8 mouse cellular contexts compared by ENCODE assay signal in genomic region chr5:75574151-75574851, GRCm38 (mm10). TPM values are rescaled to one million over a fixed set of nuclear protein-coding genes. Genes with fewer than 3 reads are reported as not detected.
DNase-seq lines count a peak whose midpoint lies in the region; ATAC-seq and TF ChIP-seq lines count a peak whose summit lies in the region.

No protein-coding gene starts in this region.

- no peak for DNase-seq in gastrocnemius, adult 2 months
- no peak for DNase-seq in gastrocnemius, postnatal 25 days
- no peak for DNase-seq in spleen, adult 2 months (ENCODE audit: low read depth in 1 of 2, low spot score in 2 of 2)
- DNase-seq in spleen, adult 18-20 months = no peak
- DNase-seq in left cerebral cortex, postnatal 25 days (ENCODE audit: low spot score in 2 of 2) = no peak
- DNase-seq in layer of hippocampus, adult 18-20 months (ENCODE audit: low spot score in 2 of 2) = no peak

- no peak for TF ChIP-seq CTCF in gastrocnemius, adult 2 months (IDR thresholded peaks at IDR 0.05)
- no peak for TF ChIP-seq CTCF in spleen, adult 2 months (IDR thresholded peaks at IDR 0.05; ENCODE audit: extremely low read depth, insufficient read depth, insufficient read length, insufficient replicate concordance)

- no peak overlapping the region for H3K27ac ChIP-seq in gastrocnemius, adult 2 months
- no peak overlapping the region for H3K27ac ChIP-seq in spleen, adult 2 months (ENCODE audit: insufficient read depth, low read length)
- no peak overlapping the region for H3K27ac ChIP-seq in limb, embryonic 12.5 days
- peak overlapping the region; percentile 54 for H3K27ac ChIP-seq in stomach, embryonic 15.5 days

- H3K4me3 ChIP-seq in gastrocnemius, adult 2 months = peak overlapping the region; percentile 75
- H3K4me3 ChIP-seq in spleen, adult 2 months (ENCODE audit: extremely low read depth, insufficient read depth, insufficient read length) = peak overlapping the region; percentile 46; the same call in 1 of the 2 replicates
- peak overlapping the region; percentile 63 for H3K4me3 ChIP-seq in limb, embryonic 12.5 days (replicated peaks)
- peak overlapping the region; percentile 64 for H3K4me3 ChIP-seq in stomach, embryonic 15.5 days (replicated peaks)

- peaks cover 3% of the 10 kb centered on the region for H3K27me3 ChIP-seq in spleen, adult 2 months (ENCODE audit: control insufficient read depth, insufficient read depth, low read length)
- H3K27me3 ChIP-seq in limb, embryonic 12.5 days = peaks cover 23% of the 10 kb centered on the region
- H3K27me3 ChIP-seq in stomach, embryonic 15.5 days (replicated peaks) = no peaks in the 10 kb centered on the region

- ATAC-seq in limb, embryonic 12.5 days (ENCODE audit: insufficient number of reproducible peaks, insufficient read depth, low FRiP score, low TSS enrichment, low read depth) = no peak; the same call in 1 of the 2 replicates
- peak; percentile 57 for ATAC-seq in stomach, embryonic 15.5 days (ENCODE audit: insufficient read depth, low FRiP score, low read depth)

- H3K4me2 ChIP-seq in limb, embryonic 12.5 days = peak overlapping the region; percentile 98
- H3K4me2 ChIP-seq in stomach, embryonic 15.5 days = peak overlapping the region; percentile 99

- TF ChIP-seq POLR2A in spleen, adult 2 months (IDR thresholded peaks at IDR 0.05; ENCODE audit: low read depth, low read length) = no peak

- H3K9ac ChIP-seq in limb, embryonic 12.5 days (replicated peaks) = peak overlapping the region; percentile 76
- no peak overlapping the region for H3K9ac ChIP-seq in stomach, embryonic 15.5 days

- H3K36me3 ChIP-seq in spleen, adult 2 months (ENCODE audit: control insufficient read depth, insufficient read depth, low read length) = no peaks in the 10 kb centered on the region
- no peaks in the 10 kb centered on the region for H3K36me3 ChIP-seq in limb, embryonic 12.5 days
- no peaks in the 10 kb centered on the region for H3K36me3 ChIP-seq in stomach, embryonic 15.5 days

- H3K9me3 ChIP-seq in limb, embryonic 12.5 days = no peaks in the 10 kb centered on the region
- no peaks in the 10 kb centered on the region for H3K9me3 ChIP-seq in stomach, embryonic 15.5 days

- 9% methylated on average over 27 of the region's 27 CpGs for WGBS in spleen, adult 2 months
- 3% methylated on average over 27 of the region's 27 CpGs for WGBS in limb, embryonic 12.5 days
- WGBS in stomach, embryonic 15.5 days = 3% methylated on average over 27 of the region's 27 CpGs

- intact Hi-C loops in gastrocnemius, adult 2 months (cut with DNase I) = loop anchor here (10.0 kb wide), 1 partner anchor 270 kb away; no protein-coding TSS in a partner anchor
- intact Hi-C loops in left cerebral cortex, postnatal 25 days (cut with DNase I) = loop anchor here (10.0 kb wide), 1 partner anchor 360 kb away; no protein-coding TSS in a partner anchor

- peaks cover 6% of the 10 kb centered on the region for H3K4me1 ChIP-seq in spleen, adult 2 months (ENCODE audit: control insufficient read depth, insufficient read depth, insufficient read length)
- H3K4me1 ChIP-seq in limb, embryonic 12.5 days (replicated peaks) = peaks cover 29% of the 10 kb centered on the region
- H3K4me1 ChIP-seq in stomach, embryonic 15.5 days = peaks cover 8% of the 10 kb centered on the region; the same call in 1 of the 2 replicates

RNA-seq across cellular contexts. Expression of gene Kit, which starts 0.4 kb away (rescaled TPM):
- 1 to 10 TPM in 1 of 2 experiments, under 1 TPM in 1; 0.64 to 1.5 TPM for total RNA-seq in gastrocnemius, adult 2 months (2021)
- total RNA-seq in gastrocnemius, postnatal 25 days (2021) = 1 to 10 TPM in 1 of 2 experiments, under 1 TPM in 1; 0.67 to 1.1 TPM
- 13.3 and 14.0 TPM in 2 replicates for polyA plus RNA-seq in spleen, adult 2 months (2012; rRNA removed)
- 14.4 and 15.0 TPM in 2 replicates for polyA plus RNA-seq in limb, embryonic 12.5 days (2016; fragmentation: Nextera tagmentation; extraction: Ambion mirVana)
- 40.9 and 50.6 TPM in 2 replicates for polyA plus RNA-seq in stomach, embryonic 15.5 days (2015; fragmentation: Nextera tagmentation; extraction: Ambion mirVana)
- 10 to 100 TPM; 31.3 to 32.1 TPM for total RNA-seq in left cerebral cortex, postnatal 25 days (2021)
- total RNA-seq in layer of hippocampus, adult 18-20 months (2021) = 10 to 100 TPM; 73.3 to 78.2 TPM

Comparison
In these comparisons a context has a peak if more than half of its experiments do, and no peak if none do; other contexts are left out.
1. RNA of gene Kit, which starts 0.4 kb away (total RNA-seq): 73.3 to 78.2 TPM in layer of hippocampus, adult 18-20 months and 31.3 to 32.1 TPM in left cerebral cortex, postnatal 25 days; 0.64 to 1.5 TPM in gastrocnemius, adult 2 months and 0.67 to 1.1 TPM in gastrocnemius, postnatal 25 days; every median in the first group is over 10 times any median in the second.
2. Peak in every context shown above with its lines, with median percentiles within 50 percentile points of each other: H3K4me3 ChIP-seq.